Mouse (Mus musculus): ENCODE measurements at regions not wholly inside any gene's neighbourhood (a gene's known extent, or its start where the extent isn't known, plus 50 kb on each side); places are given as distances from the start of the nearest gene placed in this dataset.

- no peak for DNase-seq (ENCODE audit: low read depth)
Observed at GRCm38 (mm10) chr5:133113183-133113582, 570.0 kb upstream of the Auts2 start.

- DNase-seq (ENCODE audit: low read depth), result no peak
Observed at GRCm38 (mm10) chr5:133106691-133107354, 563.7 kb upstream of the Auts2 start.

GRCm38 (mm10) chr5:133096340-133096739 lies 553.2 kb upstream of the Auts2 start:
- DNase-seq (ENCODE audit: low read depth), result no peak

GRCm38 (mm10) chr5:133084859-133085258 lies 541.7 kb upstream of the Auts2 start:
- DNase-seq (ENCODE audit: low read depth), result no peak

- no peak for DNase-seq (ENCODE audit: low read depth)
Observed at GRCm38 (mm10) chr5:133080751-133081150, 537.6 kb upstream of the Auts2 start.

- no peak for DNase-seq (ENCODE audit: low read depth)
Observed at GRCm38 (mm10) chr5:133078916-133079315, 535.8 kb upstream of the Auts2 start.

DNA sequence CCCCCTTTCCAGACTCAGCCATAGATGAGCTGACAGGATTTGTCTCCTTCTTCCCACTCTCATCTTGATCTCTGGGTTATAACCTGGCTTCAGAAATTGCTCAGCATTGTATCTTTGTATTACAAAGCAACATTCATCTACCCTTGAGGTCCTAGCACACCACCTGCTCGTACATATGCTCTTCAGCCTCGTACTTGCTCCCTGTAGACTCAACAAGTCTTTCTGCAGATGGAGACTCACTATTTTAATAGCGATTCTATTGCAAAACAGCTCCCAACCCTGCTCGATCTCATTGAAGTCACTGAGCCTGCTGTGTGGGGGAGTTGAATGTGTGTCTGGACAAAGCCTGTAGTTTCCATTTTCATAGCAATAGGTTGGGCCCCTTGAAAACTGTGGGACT lies 535.2 kb upstream of the Auts2 start:
- DNase-seq (ENCODE audit: low read depth), result no peak

DNA sequence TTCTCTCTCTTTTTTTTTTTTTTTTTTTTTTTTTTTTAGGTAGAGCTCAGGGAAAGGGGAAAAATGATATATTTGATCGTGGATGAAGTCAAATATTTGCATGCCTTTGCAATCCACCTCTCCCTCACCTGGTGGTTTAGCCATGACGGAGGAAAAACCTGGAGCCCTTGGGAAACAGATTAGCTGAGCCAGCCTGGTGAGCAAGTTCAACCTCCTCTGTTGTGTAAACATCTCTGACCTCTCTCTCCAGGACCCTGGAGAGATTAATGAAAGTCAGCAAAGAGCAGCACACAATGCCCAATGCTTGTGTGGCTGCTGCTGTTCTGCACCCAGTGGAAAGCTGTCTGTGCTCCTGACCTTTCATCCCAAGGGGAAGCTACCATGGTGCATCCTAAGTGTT lies 530.2 kb upstream of the Auts2 start:
- no peak for DNase-seq (ENCODE audit: low read depth)

GRCm38 (mm10) chr5:133070141-133070540 lies 527.0 kb upstream of the Auts2 start:
- DNase-seq (ENCODE audit: low read depth), result no peak

- DNase-seq (ENCODE audit: low read depth), result no peak
Observed at GRCm38 (mm10) chr5:133062481-133062880, 519.3 kb upstream of the Auts2 start.

- no peak for DNase-seq (ENCODE audit: low read depth)
Observed at GRCm38 (mm10) chr5:133047456-133047855, 504.3 kb upstream of the Auts2 start.

GRCm38 (mm10) chr5:133045637-133046036 lies 502.5 kb upstream of the Auts2 start:
- no peak for DNase-seq (ENCODE audit: low read depth)

DNA sequence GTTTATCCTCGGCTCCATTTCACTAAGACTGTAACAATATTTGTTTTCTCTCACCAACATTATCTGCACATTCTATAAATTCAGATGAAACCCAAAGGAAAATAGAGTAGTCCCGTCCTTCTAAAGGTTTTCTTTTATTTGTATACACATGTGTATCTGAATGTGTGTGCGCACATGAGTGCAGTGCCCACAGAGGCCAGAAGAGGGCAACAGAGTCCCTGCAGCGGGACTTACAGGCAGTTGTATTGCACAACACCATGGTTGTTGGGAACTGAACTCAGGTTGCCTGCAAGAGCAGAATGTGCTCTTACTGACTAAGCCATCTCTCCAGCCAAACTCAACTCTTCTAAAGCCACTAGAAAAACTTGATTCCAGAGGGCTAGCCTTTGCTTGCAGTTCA lies 484.4 kb upstream of the Auts2 start:
- DNase-seq (ENCODE audit: low read depth), result no peak

- DNase-seq (ENCODE audit: low read depth), result no peak
Observed at GRCm38 (mm10) chr5:133025121-133025520, 482.0 kb upstream of the Auts2 start.

DNA sequence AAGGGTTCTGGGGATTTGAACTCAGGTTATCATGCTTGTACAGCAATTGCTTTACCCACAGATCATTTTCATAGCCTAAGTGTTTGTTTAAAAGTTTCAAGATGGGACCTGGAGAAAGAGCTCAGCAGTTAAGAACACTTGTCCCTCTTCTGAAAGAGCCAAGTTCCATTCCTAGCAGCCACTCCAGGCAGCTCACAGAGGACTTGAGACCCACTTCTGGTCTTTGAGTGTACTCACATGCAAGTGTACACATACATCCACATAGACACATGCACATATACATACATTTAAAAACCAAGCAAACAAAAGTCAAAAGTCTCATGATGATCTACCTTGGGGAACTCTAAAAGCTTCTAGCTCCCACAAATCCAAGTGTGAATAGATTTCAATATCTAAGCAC lies 477.7 kb upstream of the Auts2 start:
- DNase-seq (ENCODE audit: low read depth), result no peak

GRCm38 (mm10) chr5:133020116-133020515 lies 477.0 kb upstream of the Auts2 start:
- DNase-seq (ENCODE audit: low read depth), result no peak

DNA sequence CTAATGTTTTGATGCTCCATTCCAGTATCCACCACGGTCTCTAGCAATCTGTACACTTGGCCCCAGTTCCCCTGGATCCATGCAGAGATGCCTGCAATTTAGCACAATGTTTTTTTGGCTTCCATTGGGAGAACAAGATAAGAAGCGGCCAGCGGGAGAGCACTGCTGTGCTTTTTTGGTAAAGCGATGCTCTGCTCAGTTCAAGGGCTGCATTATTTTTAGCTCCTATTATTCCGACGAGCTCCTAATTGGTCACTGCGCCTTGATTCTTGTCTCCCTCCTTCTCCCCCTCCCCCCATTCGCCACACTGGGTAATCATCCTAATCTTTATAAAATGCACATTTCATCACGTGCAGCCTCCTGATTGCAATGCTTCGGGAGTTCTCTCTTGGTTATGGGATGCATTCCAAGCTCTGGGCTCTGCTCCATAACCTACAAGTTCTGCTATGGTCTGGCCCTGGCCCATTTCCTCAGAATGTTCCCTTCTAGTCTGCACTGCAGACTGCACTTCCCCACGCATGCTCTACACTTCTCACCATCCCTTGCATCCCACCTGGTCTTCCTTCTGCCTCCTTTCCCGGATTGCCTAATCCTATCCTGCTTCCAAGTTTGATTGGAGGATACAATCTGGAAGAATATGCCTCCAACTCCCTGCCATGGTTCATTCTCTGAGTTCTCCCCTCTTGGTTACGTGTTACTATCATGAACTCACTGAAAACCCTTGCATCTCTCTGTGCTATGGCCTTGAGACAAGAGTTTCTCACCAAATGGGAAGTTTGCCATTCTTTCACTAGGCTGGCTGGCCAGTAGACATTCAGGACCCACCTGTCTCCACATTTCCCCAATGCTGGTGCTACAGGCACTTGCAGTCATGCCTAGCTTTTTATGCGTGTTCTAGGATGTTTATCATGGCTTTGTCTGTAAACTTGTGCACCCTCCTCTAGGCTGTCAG lies 467.8 kb upstream of the Auts2 start:
- no peak for DNase-seq (ENCODE audit: low read depth)

GRCm38 (mm10) chr5:132982866-132983265 lies 439.7 kb upstream of the Auts2 start:
- DNase-seq (ENCODE audit: low read depth), result no peak

- DNase-seq (ENCODE audit: low read depth), result no peak
Observed at GRCm38 (mm10) chr5:132979013-132979412, 435.9 kb upstream of the Auts2 start.

DNA sequence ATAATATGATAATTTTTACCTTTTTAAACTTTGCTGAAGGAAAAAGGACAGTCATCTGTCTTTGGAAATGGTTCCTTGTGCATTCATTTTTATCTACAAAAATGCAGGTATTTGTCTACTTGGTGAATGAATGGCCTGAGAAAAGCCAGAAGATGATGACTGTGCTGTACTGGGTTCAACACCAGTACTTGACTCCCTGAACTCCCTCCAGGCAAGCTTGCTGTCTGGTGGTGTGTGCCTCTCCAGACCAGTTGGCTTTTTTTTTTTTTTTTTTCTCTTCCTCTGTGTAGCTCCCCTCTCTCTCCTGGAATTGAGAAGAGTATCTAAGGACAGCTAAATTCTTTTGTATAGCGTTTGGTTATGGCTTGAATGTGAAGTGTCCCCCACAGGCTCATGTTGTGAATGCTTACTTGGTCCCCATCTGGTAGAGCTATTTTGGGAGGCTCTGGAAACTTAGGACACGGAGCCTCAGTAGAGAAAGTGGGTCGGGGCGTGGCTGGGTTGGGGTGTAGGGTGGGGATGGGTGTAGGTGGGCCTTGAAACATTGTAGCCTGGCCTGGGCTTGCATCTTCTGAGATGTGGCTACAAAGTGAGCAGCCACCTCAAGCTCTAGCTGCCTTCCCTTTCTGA lies 432.3 kb upstream of the Auts2 start:
- DNase-seq (ENCODE audit: low read depth), result no peak

GRCm38 (mm10) chr5:132974876-132975275 lies 431.7 kb upstream of the Auts2 start:
- DNase-seq (ENCODE audit: low read depth), result no peak

GRCm38 (mm10) chr5:132971046-132971445 lies 427.9 kb upstream of the Auts2 start:
- DNase-seq (ENCODE audit: low read depth), result no peak

DNA sequence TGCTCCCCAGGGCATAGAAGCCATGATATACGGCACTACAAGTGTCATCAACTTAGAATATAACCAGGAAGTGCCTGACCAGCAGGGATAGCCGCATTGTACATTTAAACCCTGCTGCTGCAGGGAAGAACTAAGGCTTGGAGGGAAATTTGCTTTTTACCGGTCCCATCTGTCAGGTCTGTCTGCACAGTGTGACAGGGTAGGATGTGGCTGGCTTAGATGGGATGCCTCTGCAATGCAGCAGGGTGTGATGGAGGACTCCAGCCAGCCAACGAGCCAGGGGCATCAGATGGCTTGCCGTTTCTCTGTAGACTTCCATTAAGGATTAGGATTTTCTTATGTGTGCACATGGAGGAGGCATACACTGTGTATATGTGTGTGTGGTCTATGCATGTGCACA lies 426.2 kb upstream of the Auts2 start:
- DNase-seq (ENCODE audit: low read depth), result no peak

Measured in naive thymus-derived CD4-positive, alpha-beta T cell, adult 2 months (primary cell).